Mouse (Mus musculus) intestine, embryonic 14.5 days (tissue): ENCODE data around the gene Plxnb2. TPM values are rescaled to one million over a fixed set of nuclear protein-coding genes. Genes with fewer than 3 reads are reported as not detected.

Source experiments
- ATAC-seq: fragments of 200-750 bp; cut with Nextera tagmentation; replicated peaks from 2 replicates; pipeline ENCODE4 v1.8.0; 2017; ENCODE audit warnings: low read depth, moderate number of reproducible peaks, moderate TSS enrichment, moderate library complexity; ENCODE audit not compliant: low FRiP score, low TSS enrichment
- DNase-seq: peaks from one replicate; pipeline ENCODE4 v3.0.0-alpha.2; 2018; ENCODE audit warnings: low spot score
- H3K27ac ChIP-seq: fragments of 300-500 bp; sonication (generic); 2 replicates; pipeline ENCODE4 v1.5.1; 2014; ENCODE audit warnings: low read depth, mild to moderate bottlenecking, control low read depth
- H3K27me3 ChIP-seq: fragments of 300-500 bp; sonication (generic); replicated peaks from 2 replicates; pipeline ENCODE4 v1.6.1; 2014; ENCODE audit warnings: low read length, control low read depth; ENCODE audit not compliant: control insufficient read depth, insufficient read depth
- H3K36me3 ChIP-seq: fragments of 300-500 bp; sonication (generic); 2 replicates; pipeline ENCODE4 v1.6.1; 2014; ENCODE audit warnings: low read length, control low read depth; ENCODE audit not compliant: control insufficient read depth, insufficient read depth
- H3K4me1 ChIP-seq: fragments of 300-500 bp; sonication (generic); replicated peaks from 2 replicates; pipeline ENCODE4 v1.6.1; 2014; ENCODE audit warnings: low read length, control low read depth, mixed read lengths; ENCODE audit not compliant: control insufficient read depth, insufficient read depth
- H3K4me2 ChIP-seq: fragments of 300-500 bp; sonication (generic); 2 replicates; pipeline ENCODE4 v1.6.1; 2014; ENCODE audit warnings: low read length
- H3K4me3 ChIP-seq: fragments of 300-500 bp; sonication (generic); 2 replicates; pipeline ENCODE4 v1.5.1; 2014; ENCODE audit warnings: low read depth, low read length, control low read depth, mixed read lengths
- H3K9ac ChIP-seq: fragments of 300-500 bp; sonication (generic); 2 replicates; pipeline ENCODE4 v1.6.1; 2014; ENCODE audit warnings: mild to moderate bottlenecking, low read length
- H3K9me3 ChIP-seq: fragments of 300-500 bp; sonication (generic); 2 replicates; pipeline ENCODE4 v1.6.1; 2016; ENCODE audit warnings: low read length, control low read depth; ENCODE audit not compliant: control insufficient read depth
- WGBS: fragments of 180-500 bp; shearing (Covaris S2); extraction: QIAGEN DNeasy Blood & Tissue Kit; methylation state at CpG from one replicate; pipeline ENCODE4 v1.1.7; 2014; 5-methylcytosine and 5-hydroxymethylcytosine counted together
- polyA plus RNA-seq: library from polyadenylated mRNA; unstranded; fragments of >200 nt; fragmentation: Nextera tagmentation; extraction: Ambion mirVana; gene quantifications from 2 replicates; pipeline ENCODE4 v1.2.1, GENCODE M21; 2014

Gene Plxnb2
- polyA plus RNA-seq, 1 experiment from 2014 or later: 149 TPM

DNA sequence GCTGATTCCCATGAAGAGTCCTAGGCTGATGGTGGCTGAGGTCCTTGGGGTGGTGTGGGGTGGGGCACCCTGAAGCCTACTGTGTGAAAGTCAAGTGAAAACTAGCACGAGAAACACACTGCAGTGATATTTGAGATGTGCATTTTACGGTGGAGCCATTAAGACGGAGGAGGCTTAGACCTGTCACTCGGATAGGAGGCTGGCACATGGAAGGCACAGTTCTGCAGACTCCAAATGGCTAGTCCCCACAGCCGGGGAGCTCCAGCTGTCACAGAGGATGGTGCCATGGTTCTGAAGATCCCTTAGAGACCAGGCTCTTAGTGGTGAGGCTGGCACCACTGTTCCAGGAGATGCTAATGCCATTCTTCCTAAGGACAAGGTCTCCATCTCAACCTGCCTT, 2.3 kb upstream of the Plxnb2 start:
- H3K4me2 ChIP-seq: no peak overlapping the region
- WGBS: 64% methylated on average over 5 of the region's 5 CpGs
- no peak overlapping the region for H3K27ac ChIP-seq
- no peaks in the 10 kb centered on the region for H3K27me3 ChIP-seq
- H3K9ac ChIP-seq: no peak overlapping the region
- H3K4me1 ChIP-seq: peaks cover 23% of the 10 kb centered on the region
- no peaks in the 10 kb centered on the region for H3K9me3 ChIP-seq
- ATAC-seq (no peak), DNase-seq (no peak)
- no peak overlapping the region for H3K4me3 ChIP-seq
- peaks cover 10% of the 10 kb centered on the region for H3K36me3 ChIP-seq

DNA sequence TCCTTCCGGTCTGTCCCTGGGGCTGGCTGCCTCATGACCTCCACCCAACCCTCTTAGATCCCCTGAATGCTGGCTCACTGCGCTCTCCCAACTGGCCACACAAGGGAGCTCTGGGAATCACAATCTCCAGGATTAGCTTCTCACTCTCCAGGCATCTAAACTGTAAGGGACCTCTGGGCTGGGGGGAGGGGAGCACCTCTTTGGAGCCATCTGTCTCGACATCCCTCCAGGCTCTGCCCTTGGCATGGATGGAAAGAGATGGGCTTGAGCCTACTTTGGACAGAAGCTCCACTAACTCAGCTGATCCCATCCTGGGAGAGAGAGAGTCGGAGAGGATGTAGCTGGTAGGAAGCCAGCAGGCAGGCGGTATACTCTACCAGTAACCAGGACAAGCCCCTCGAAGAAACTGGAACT, 1.7 kb upstream of the Plxnb2 start:
- Histone ChIP-seq H3K9ac (no peak overlapping the region), H3K27ac (0 out of 2 replicates have a peak overlapping the region, but pooled peaks have one; percentile 5)
- no peak for DNase-seq

DNA sequence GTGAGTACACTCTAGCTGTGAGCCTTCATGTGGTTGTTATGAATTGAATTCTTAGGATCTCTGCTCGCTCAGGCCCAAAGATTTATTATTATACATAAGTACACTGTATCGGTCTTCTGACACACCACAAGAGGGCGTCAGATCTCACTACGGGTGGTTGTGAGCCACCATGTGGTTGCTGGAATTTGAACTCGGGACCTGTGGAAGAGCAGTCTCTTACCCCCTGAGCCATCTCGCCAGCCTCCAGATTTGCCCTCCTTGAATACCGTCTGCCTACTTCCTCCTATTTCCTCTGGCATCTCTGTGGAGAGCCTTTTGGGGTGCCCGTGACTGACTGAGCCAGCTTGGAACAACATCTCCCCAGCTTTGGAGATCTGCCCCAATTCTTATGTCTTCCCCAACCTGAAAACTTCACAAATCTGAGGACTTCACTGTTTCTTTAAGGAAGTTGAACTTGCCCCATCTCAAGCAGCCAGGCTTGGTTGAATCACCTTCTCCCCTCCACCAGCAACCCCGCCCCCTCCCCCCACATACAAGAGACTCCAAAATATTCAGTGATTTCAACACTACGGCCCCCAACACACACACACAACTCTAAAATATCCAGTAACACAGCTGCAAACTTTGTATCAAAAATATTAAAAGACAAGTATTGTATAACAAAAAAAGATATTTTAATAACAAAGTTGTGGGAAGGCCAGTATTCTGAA, 1.1 kb upstream of the Plxnb2 start:
- Histone ChIP-seq H3K36me3 (peaks cover 4% of the 10 kb centered on the region), H3K9me3 (no peaks in the 10 kb centered on the region), H3K9ac (no peak overlapping the region; the same call in 1 of the 2 replicates), H3K4me3 (peak overlapping the region; percentile 72), H3K27ac (peak overlapping the region; percentile 5; the same call in 1 of the 2 replicates), H3K4me2 (peak overlapping the region; percentile 63), H3K4me1 (peaks cover 34% of the 10 kb centered on the region), H3K27me3 (no peaks in the 10 kb centered on the region)
- no peak for DNase-seq
- no peak for ATAC-seq
- WGBS: 70% methylated on average over 10 of the region's 10 CpGs

More for the DNA sequence above, 1.7 kb upstream of the Plxnb2 start:
- no peak for ATAC-seq
- Histone ChIP-seq H3K36me3 (peaks cover 10% of the 10 kb centered on the region), H3K4me3 (no peak overlapping the region), H3K4me1 (peaks cover 28% of the 10 kb centered on the region), H3K9me3 (no peaks in the 10 kb centered on the region), H3K4me2 (0 out of 2 replicates have a peak overlapping the region, but pooled peaks have one; percentile 4), H3K27me3 (no peaks in the 10 kb centered on the region)
- WGBS: 27% methylated on average over 6 of the region's 6 CpGs

GRCm38 (mm10) chr15:89180081-89180541, 477 bp downstream of the Plxnb2 start:
- H3K4me2 ChIP-seq: peak overlapping the region; percentile 63
- no peaks in the 10 kb centered on the region for H3K9me3 ChIP-seq
- WGBS: 0% methylated on average over 26 of the region's 26 CpGs
- H3K4me1 ChIP-seq: peaks cover 49% of the 10 kb centered on the region
- DNase-seq (peak; percentile 79), ATAC-seq (peak; percentile 1; the same call in 1 of the 2 replicates)
- H3K4me3 ChIP-seq: peak overlapping the region; percentile 72
- peak overlapping the region; percentile 76 for H3K9ac ChIP-seq
- H3K27me3 ChIP-seq: no peaks in the 10 kb centered on the region
- no peaks in the 10 kb centered on the region for H3K36me3 ChIP-seq
- H3K27ac ChIP-seq: peak overlapping the region; percentile 88

DNA sequence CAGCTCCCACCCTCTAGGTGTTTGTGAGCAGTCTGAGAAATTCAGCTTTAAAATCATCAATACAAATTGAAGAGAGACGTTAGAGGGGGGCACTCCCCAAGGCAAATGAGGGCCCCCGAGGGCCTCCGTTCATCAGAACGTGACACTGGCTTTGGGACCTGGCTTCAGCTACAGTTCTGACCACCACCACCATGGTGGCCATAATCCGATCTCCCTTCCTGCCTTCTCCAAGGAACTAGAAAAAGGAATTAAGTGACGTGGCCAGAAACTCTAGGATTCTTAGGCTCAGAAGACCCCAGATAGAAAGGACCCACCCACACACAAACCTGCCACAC, 991 bp downstream of the Plxnb2 start:
- Histone ChIP-seq H3K4me1 (peaks cover 54% of the 10 kb centered on the region), H3K27me3 (no peaks in the 10 kb centered on the region), H3K9ac (peak overlapping the region; percentile 76), H3K36me3 (no peaks in the 10 kb centered on the region), H3K9me3 (no peaks in the 10 kb centered on the region), H3K27ac (peak overlapping the region; percentile 88), H3K4me3 (peak overlapping the region; percentile 72), H3K4me2 (peak overlapping the region; percentile 63)
- 4% methylated on average over 6 of the region's 6 CpGs for WGBS
- ATAC-seq (no peak), DNase-seq (peak; percentile 62)

GRCm38 (mm10) chr15:89178954-89179629, 1.5 kb downstream of the Plxnb2 start:
- 2% methylated on average over 16 of the region's 16 CpGs for WGBS
- H3K4me2 ChIP-seq: peak overlapping the region; percentile 63
- no peaks in the 10 kb centered on the region for H3K9me3 ChIP-seq
- H3K27me3 ChIP-seq: no peaks in the 10 kb centered on the region
- H3K4me1 ChIP-seq: peaks cover 59% of the 10 kb centered on the region
- ATAC-seq (peak; percentile 66), DNase-seq (peak; percentile 86)
- H3K27ac ChIP-seq: peak overlapping the region; percentile 88
- peak overlapping the region; percentile 76 for H3K9ac ChIP-seq
- peak overlapping the region; percentile 72 for H3K4me3 ChIP-seq
- H3K36me3 ChIP-seq: no peaks in the 10 kb centered on the region

DNA sequence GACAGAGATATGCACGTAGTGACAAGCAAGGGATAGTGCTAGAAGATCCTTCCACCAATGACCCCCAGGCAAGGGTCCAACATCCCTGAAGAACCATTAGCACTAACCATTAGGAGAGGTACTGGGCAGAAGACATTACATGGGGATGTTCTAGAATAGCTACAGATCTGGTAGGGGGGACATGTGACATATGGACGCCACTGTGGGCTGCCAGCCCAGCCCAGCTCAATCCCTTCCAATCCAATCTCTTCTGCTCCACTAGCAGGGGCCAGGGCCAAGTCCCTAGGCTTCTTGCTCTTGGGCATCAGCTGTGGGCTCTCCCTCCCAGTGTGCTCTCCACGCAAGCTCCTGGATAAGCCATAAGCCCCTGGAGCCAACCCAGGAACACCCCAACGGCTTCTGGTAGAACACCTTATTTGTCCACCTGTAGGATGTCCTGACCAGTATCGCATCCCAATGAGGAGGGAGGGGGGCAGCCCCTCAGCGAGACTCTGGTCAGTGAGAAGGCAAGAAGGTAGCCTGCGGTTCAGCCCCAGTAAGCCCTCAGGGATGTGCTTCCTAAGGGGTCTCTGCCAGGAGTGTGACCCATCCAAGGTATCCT, 2.2 kb downstream of the Plxnb2 start:
- ATAC-seq (no peak), DNase-seq (no peak)
- Histone ChIP-seq H3K4me3 (peak overlapping the region; percentile 72), H3K4me2 (peak overlapping the region; percentile 63), H3K36me3 (no peaks in the 10 kb centered on the region), H3K4me1 (peaks cover 62% of the 10 kb centered on the region), H3K9ac (peak overlapping the region; percentile 76; the same call in 1 of the 2 replicates), H3K9me3 (no peaks in the 10 kb centered on the region), H3K27ac (peak overlapping the region; percentile 88), H3K27me3 (no peaks in the 10 kb centered on the region)
- WGBS: 68% methylated on average over 7 of the region's 7 CpGs

DNA sequence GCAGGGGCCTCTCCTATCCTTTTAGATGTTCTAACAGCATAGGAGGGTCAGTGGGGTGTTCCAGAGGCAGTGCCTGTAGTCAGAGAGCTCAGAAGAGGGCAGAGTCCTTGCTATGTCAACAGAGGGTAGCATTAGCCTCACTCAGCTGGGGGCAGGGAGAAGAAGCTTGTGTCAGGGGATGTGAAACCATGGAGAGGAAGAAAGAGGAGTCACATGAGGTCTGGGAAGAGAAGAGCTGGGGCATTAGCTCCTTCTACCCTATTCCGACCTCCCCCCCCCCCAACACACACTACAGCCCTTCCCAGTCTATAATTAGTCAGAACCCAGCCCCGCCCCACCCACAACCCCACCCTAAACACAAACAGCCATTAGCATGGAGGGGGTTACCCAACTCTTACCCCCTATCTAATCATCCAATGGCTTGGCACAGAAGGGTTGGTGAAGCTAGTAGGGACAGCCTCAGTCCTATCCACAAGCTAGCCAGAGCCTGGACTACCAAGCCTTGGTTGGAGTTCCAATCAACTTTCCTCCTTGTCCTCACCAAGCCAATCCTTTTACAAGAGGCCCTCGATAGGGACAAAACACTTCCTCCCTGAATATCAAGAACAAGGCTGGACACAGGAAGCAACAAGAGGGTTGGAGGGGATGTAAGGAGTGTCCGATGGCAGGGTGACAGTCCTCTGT, 2.9 kb downstream of the Plxnb2 start:
- H3K4me3 ChIP-seq: no peak overlapping the region
- WGBS: 65% methylated on average over 4 of the region's 4 CpGs
- DNase-seq (no peak), ATAC-seq (no peak)
- H3K9ac ChIP-seq: no peak overlapping the region; the same call in 1 of the 2 replicates
- H3K9me3 ChIP-seq: no peaks in the 10 kb centered on the region
- no peaks in the 10 kb centered on the region for H3K27me3 ChIP-seq
- peak overlapping the region; percentile 64 for H3K27ac ChIP-seq
- peak overlapping the region; percentile 63 for H3K4me2 ChIP-seq
- no peaks in the 10 kb centered on the region for H3K36me3 ChIP-seq
- H3K4me1 ChIP-seq: peaks cover 61% of the 10 kb centered on the region
